Mouse (Mus musculus) kidney, postnatal 25 days (tissue): ENCODE data around the gene Slc7a5.

Source experiments
- DNase-seq, 2 experiments: peaks; one replicate each; pipeline ENCODE4 v3.0.0; 2021; ENCODE audit warnings: mixed read lengths in 2 of 2

Gene Slc7a5

DNA sequence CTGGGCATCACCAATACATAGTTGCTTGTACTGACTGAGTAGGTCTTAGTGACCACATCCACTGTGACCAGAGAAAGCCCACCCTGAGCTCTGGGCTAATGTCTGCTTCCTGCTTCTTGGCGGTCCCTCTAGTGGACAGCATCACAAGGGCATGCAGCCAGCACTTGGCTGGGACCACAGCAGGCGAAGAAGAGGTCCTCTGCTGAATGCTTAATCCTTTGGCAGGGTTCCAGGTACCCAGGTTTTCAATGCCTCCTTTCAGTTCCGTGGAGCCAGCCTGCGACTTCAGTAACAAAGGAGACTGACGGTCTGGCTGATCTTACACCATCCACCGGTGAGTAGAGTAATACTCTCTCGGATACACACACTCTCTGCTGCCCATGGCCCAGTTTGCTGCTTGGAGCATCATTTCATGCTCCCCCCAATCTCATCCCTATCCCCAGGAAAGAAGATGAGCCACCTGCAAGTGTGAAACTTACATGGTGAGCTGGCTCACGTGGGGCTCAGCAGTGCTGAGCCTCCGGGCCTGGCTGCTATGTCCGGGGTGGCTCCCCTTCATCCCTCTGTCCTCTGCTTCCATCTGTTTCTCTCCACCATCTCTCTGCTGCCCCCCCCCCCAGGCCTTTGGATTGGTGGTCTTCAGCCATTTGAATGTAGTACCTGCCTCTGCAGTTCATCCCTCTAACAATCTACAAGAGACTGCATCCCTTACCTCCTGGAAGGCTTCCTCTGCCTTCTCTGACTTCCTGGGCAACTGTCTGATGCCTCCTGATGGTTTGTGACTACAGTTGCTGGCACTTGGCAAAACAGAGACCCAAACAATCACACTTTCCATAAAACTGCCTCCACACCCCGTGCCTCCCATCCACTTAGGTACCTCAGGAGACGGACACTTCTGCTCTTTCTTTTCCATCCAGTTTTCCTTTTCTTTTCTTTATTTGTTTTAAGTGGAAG is 28.1 kb upstream of the Slc7a5 start:
- peak in 1 of 2 experiments; percentile 38 for DNase-seq

DNA sequence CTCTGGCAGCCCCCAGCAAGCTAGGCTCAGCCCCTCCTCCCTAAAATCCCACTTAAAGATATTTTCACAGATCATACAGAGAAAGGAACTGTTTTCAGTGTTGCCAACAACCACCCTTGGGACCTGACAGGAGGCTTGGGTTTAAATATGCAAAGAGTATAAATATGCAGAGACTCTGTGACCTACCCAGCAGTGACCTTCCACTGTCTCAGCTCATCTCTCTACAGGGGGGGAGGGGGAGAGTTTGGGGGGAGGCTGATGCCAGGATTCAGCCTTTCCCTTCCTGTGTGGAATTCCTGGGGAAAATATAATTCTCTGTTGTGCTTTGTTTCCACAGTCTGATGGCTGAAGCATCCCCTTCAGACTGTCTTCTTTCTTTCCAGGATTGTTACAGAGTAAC is 27.4 kb upstream of the Slc7a5 start:
- no peak for DNase-seq

- DNase-seq: peak; percentile 50 to 62
Observed at GRCm38 (mm10) chr8:121934506-121934905, 27.0 kb upstream of the Slc7a5 start.

DNA sequence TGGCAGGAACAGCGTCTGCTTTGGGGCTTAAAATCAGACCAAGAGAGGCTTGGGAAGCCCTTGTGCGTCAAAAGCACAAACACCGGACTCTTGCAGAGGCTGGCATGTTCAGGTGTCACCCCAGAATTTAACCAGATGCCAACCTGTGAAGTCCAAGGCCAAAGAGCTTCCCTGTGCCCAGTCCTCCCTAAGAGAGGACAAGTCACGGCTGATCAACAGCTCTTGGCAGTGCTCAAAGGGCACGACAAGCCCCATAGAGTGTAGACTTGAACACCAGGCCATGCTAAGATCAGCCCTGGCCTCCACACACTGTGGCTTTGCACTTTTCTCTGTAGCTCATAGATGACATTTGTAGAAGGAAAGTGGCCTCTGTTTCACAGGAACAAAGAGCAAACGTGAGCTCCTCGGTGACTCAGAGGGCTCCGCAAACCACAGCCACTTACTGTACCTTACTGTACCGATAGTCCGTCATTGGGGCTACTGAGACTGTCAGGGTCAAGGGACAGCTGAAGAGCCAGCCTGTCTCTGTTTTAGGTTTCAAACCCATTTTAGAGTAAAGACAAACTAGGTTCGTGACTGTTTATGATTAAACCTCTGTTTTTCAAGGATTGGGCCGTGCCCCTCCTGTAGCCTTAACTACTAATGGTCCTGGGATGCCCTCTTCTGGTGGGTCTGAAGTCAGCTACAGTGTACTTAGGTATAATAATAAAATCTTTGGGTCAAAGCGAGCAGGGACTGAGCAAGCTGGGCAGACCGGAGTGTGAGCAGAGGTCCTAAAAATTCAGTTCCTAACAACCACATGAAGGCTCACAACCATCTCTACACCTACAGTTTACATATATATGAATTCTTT is 25.4 kb upstream of the Slc7a5 start:
- no peak for DNase-seq

DNA sequence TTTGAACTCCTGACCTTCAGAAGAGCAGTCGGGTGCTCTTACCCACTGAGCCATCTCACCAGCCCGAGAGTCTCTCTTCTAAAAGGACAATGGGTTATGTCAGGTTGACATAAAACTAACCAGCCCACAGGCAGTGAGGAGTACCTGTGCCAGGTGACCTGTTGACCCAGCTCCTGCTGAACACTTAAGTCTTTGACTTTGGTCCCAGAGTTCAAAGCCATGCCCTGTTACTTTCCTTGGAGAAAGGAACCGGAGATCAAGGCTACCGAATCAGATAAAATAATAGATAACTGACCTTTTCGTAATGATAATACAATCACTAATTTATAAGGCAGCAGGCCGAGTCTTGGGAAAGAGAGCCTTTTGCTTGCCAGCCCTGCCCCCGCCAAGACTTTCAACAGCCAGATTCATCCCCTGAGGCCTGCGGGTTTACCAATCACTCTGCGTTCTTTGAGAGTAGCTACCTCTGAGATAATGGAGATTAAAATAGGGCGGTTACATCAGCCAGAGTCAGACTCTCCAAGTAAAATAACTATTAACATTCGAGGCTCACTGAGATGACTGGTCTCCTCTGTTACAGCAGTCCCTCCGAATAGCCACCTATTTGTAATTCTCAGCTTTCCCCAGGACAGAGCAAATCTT is 24.7 kb upstream of the Slc7a5 start:
- DNase-seq: no peak

DNA sequence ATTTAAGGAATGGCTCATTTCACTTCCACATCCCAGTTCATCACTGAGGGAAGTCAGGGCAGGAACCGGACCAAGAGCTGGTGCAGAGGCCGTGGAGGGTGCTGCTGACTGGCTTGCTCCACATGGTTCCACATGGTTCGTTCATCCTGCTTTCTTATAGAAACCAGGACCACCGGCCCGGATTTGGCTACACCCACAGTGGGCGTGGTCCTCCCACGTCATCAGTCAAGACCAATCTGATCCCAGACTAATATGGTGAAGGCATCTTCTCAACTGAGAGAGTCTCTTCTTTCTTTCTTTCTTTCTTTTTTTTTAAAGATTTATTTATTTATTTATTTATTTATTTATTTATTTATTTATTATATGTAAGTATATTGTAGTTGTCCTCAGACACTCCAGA is 24.1 kb upstream of the Slc7a5 start:
- DNase-seq: no peak

DNA sequence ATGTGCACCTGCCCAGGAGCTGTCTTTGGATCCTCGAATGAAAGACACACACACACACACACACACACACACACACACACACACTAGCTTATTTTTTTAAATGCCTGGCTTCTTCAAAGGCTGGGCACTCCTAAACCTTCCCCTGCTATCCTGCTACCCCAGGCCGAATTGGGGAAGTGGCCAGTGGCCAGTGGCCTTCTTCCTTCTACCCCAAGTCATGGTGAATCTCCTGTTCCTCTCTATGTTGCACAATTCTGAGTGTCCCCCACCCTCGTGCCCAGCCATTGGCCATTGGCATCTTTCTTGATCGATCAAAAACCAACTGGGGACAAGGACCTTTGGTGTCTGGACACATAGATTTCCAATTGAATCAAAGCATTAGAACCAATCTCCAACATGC is 22.6 kb upstream of the Slc7a5 start:
- no peak for DNase-seq

DNA sequence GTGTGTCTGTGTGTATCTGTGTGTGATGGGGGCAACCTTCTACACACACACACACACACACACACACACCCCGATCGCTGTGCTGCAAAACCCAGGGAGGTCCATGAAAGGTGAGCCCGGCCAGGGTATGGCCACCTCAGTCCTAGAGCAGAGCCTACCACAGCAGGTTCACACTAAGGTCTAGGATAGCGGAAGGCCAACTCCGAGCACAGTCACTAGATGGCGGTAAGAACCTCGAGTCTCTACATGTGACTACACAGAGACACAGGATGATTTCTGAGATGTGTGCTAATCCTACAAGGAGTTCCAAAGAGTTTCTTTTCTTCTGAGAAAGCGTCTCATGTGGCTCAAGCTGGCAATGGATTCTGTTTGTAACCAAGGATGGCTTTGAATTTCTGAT is 19.8 kb upstream of the Slc7a5 start:
- peak; percentile 61 to 74 for DNase-seq

- no peak for DNase-seq
Observed at GRCm38 (mm10) chr8:121926266-121926665, 18.8 kb upstream of the Slc7a5 start.

DNA sequence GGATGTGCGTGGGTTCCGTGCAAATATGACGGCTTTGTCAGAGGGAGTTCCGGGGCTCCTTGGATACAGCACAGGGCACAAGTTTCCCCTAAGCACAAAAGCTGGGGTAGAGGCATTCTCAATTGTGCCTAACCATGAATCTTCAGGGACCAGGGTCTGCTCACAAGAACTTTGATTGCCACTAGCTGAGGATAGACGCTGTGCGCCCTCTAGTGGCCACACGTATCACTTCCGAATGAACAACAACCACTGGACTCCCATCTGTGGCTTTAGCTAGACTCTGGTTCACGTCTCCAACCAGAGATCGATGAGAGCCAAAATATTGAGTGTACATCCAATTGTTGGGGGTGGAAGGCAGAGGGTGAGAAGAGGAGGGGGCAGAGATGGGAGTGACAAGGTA is 18.1 kb upstream of the Slc7a5 start:
- DNase-seq: peak; percentile 72 to 90

GRCm38 (mm10) chr8:121924681-121925080 is 17.2 kb upstream of the Slc7a5 start:
- DNase-seq: no peak

GRCm38 (mm10) chr8:121922101-121922500 is 14.6 kb upstream of the Slc7a5 start:
- peak; percentile 57 to 60 for DNase-seq

DNA sequence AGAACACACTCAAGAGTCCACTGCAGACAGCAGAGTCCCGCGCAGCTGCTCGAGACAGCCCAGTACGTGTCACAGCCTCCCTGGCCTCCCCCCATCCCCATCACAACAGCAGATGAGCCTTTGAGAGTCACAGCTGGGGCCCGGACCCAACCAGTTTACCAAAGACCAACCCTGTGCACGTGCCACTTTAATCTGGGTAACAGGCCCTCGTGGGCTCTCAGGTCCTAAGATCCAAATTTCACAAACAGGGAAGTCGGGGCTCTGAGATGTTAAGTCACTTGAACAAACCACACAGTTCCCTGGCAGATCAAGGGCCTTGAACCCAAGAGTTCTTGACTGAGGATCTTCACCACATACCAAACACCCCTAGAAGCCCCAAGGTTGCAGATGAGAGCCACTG is 14.1 kb upstream of the Slc7a5 start:
- DNase-seq: no peak

- peak in 1 of 2 experiments; percentile 20 for DNase-seq
Observed at GRCm38 (mm10) chr8:121919731-121920130, 12.2 kb upstream of the Slc7a5 start.

GRCm38 (mm10) chr8:121919158-121919557 is 11.7 kb upstream of the Slc7a5 start:
- DNase-seq: no peak

- DNase-seq: no peak
Observed at GRCm38 (mm10) chr8:121913378-121913777, 5.9 kb upstream of the Slc7a5 start.

- no peak for DNase-seq
Observed at GRCm38 (mm10) chr8:121912831-121913230, 5.3 kb upstream of the Slc7a5 start.

DNA sequence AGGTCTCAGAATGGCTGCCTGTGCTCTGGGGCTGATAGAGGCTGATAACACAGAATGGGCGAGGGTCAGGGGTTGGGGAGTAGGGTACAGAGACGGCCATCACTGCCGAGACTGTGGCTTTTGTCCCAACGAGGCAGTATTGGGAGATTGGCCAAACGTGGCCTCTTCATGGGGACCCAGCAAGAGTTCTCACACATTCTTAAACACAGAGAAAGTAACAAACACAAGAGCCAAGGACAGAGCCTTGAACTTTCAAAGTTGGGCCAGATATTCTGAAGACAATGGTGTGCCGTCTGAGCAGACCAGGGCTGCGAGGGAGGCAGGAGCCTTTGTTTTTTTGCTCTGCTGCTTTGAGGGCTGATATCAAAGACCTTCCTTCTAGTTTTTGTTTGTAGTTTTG is 4.5 kb upstream of the Slc7a5 start:
- no peak for DNase-seq

DNA sequence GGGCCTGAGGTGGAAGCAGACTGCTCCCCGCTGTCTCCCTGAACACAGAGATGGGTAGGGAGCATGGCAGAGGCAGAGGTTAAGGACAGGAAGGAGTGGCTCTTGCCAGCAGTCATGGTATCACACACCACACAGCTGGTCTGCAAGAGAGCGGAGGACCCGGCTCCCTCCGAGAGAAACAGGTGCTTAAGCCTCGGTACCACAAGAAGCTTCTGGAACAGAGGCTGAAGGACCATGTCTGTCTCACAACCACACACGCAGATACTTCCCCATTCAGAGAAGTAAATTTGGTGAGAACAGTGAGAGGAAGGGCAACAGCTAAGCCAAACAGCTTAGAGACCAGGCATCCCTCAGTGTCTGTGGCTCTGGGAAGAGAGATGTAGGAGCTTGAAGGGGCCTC is 3.9 kb upstream of the Slc7a5 start:
- no peak for DNase-seq

DNA sequence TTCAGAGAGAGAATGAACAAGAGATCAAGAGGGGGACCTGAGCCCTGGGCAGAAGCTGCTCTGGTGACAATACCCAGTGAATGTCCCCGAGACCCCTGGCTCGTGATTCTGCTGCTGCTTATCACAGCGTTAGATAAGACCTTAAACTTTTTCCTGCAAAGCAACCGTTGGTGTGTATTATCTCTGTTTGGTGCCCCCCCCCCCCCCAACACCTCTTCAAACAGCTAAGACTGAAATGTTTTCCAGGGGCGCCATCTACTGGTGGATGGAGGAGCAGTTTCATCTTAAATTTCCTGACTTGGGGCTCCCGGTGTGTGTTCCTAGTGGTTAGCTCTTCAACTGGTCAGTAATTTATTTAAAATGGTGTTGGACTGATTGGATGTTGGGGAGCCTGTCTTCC is 2.2 kb upstream of the Slc7a5 start:
- peak; percentile 66 to 88 for DNase-seq

- DNase-seq: no peak
Observed at GRCm38 (mm10) chr8:121909148-121909541, 1.7 kb upstream of the Slc7a5 start.

- DNase-seq: no peak
Observed at GRCm38 (mm10) chr8:121908378-121909147, 1.1 kb upstream of the Slc7a5 start.
